Mouse (Mus musculus): ENCODE measurements around the gene Polr3b.

- TF ChIP-seq CTCF (IDR thresholded peaks at IDR 0.05; ENCODE audit: low read depth) (no peak), EP300 (IDR thresholded peaks at IDR 0.05; ENCODE audit: low read depth) (no peak)
Observed at GRCm38 (mm10) chr10:84685444-84686121, 63.5 kb downstream of the Polr3b start.

All from heart, postnatal 0 days (tissue).